Mouse (Mus musculus) G1E (cell line): Measurements from ENCODE around the gene Rgs8. TPM values are rescaled to one million over a fixed set of nuclear protein-coding genes. Genes with fewer than 3 reads are reported as not detected.

Experiments used
- ATAC-seq: 2 replicates; pipeline ENCODE4 v1.8.0; 2016; ENCODE audit warnings: mild to moderate bottlenecking; ENCODE audit not compliant: insufficient number of reproducible peaks, poor library complexity, low FRiP score, severe bottlenecking; ENCODE audit errors: extremely low read depth
- DNase-seq: peaks from one replicate; pipeline ENCODE4 v3.0.0; 2012; ENCODE audit warnings: low spot score
- H3K27me3 ChIP-seq: 2 replicates; pipeline ENCODE4 v1.6.1; 2012; ENCODE audit warnings: mild to moderate bottlenecking, low read length, inconsistent platforms; ENCODE audit not compliant: insufficient read depth
- H3K36me3 ChIP-seq: replicated peaks from 2 replicates; pipeline ENCODE3; 2012; ENCODE audit warnings: mild to moderate bottlenecking, inconsistent platforms
- H3K4me1 ChIP-seq: 2 replicates; pipeline ENCODE4 v1.6.1; 2012; ENCODE audit warnings: low read depth, low read length, inconsistent platforms, mixed read lengths; ENCODE audit not compliant: insufficient read depth
- H3K4me3 ChIP-seq: 2 replicates; pipeline ENCODE4 v1.5.1; 2012; ENCODE audit warnings: low read depth, mild to moderate bottlenecking, inconsistent platforms, low read length, moderate library complexity, mixed read lengths
- H3K9me3 ChIP-seq: replicated peaks from 2 replicates; pipeline ENCODE4 v1.6.1; 2012; ENCODE audit warnings: inconsistent platforms
- CTCF ChIP-seq: IDR thresholded peaks from 2 replicates; pipeline ENCODE4 v1.5.1; 2012; ENCODE audit warnings: low read depth, low read length, inconsistent platforms, mixed read lengths
- GATA1 ChIP-seq: IDR thresholded peaks from 2 replicates; pipeline ENCODE4 v1.6.1; 2012; ENCODE audit warnings: borderline replicate concordance, low read length, inconsistent platforms, mixed read lengths
- GATA2 ChIP-seq: IDR thresholded peaks from 2 replicates; pipeline ENCODE4 v1.6.1; 2012; ENCODE audit warnings: low read depth, low read length, inconsistent platforms, borderline replicate concordance
- POLR2AphosphoS5 ChIP-seq: IDR thresholded peaks from 2 replicates; pipeline ENCODE4 v1.6.1; 2012; ENCODE audit warnings: low read depth, low read length, inconsistent platforms; ENCODE audit not compliant: insufficient replicate concordance
- TAL1 ChIP-seq: conservative IDR thresholded peaks from 2 replicates; pipeline ENCODE4 v1.6.1; 2012; ENCODE audit warnings: low read depth, low read length, inconsistent platforms, mixed read lengths
- polyA plus RNA-seq: library from polyadenylated mRNA; stranded (reverse); fragments of >175 nt; gene quantifications from 2 replicates; pipeline ENCODE4 v1.2.3, GENCODE M21; 2012
- total RNA-seq, 2 experiments: library from RNA; stranded (forward) in 1 of 2; stranded (reverse) in 1 of 2; fragments of 200-1000 nt in 1 of 2; fragments of >200 nt in 1 of 2; fragmentation: Nextera tagmentation in 1 of 2; gene quantifications; 2 replicates each; pipeline ENCODE4 v1.2.3; 2014 to 2017

Gene Rgs8
- total and polyA plus RNA-seq, 3 experiments = 0.16 TPM; not detected in 2

DNA sequence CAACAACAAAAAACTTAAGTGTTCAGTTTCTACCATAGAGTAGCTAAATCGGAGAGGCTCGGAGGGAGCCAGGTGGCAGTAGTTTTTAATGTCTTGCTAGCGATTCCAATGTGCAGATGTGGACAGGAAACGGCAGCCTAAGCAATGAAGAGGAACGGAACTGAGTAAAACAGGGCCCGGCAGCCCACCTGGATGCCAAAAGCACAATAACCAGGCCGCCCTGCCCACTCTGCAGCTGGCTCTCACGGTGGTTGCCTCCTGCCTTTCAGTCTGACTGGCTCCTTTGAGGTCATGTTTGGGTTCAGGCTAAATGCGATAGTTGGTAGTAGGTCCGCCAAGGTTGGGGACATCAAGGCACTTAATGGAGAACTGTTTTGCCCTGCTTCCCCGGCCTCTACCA is 43.3 kb downstream of the Rgs8 start:
- H3K27me3 ChIP-seq = no peaks in the 10 kb centered on the region
- no peak for ATAC-seq
- H3K4me3 ChIP-seq = no peak overlapping the region
- no peaks in the 10 kb centered on the region for H3K9me3 ChIP-seq
- TF ChIP-seq POLR2AphosphoS5 (no peak), TAL1 (no peak), GATA2 (no peak), CTCF (no peak), GATA1 (no peak)
- no peaks in the 10 kb centered on the region for H3K4me1 ChIP-seq
- no peaks in the 10 kb centered on the region for H3K36me3 ChIP-seq
- no peak for DNase-seq

GRCm38 (mm10) chr1:153696541-153696940 is 43.7 kb downstream of the Rgs8 start:
- H3K27me3 ChIP-seq = no peaks in the 10 kb centered on the region
- no peak overlapping the region for H3K4me3 ChIP-seq
- TF ChIP-seq GATA1 (no peak), POLR2AphosphoS5 (no peak), GATA2 (no peak), TAL1 (no peak), CTCF (no peak)
- no peak for DNase-seq
- H3K4me1 ChIP-seq = no peaks in the 10 kb centered on the region
- no peak for ATAC-seq
- H3K36me3 ChIP-seq = no peaks in the 10 kb centered on the region
- H3K9me3 ChIP-seq = no peaks in the 10 kb centered on the region

- H3K4me1 ChIP-seq = no peaks in the 10 kb centered on the region
- no peak for DNase-seq
- H3K4me3 ChIP-seq = no peak overlapping the region
- H3K27me3 ChIP-seq = no peaks in the 10 kb centered on the region
- no peaks in the 10 kb centered on the region for H3K36me3 ChIP-seq
- ATAC-seq = no peak
- H3K9me3 ChIP-seq = no peaks in the 10 kb centered on the region
- TF ChIP-seq POLR2AphosphoS5 = no peak
- TF ChIP-seq GATA2 = no peak
- TF ChIP-seq TAL1 = no peak
- TF ChIP-seq GATA1 = no peak
- no peak for TF ChIP-seq CTCF
These were observed 44.9 kb downstream of the Rgs8 start for GRCm38 (mm10) chr1:153697581-153698251.

DNA sequence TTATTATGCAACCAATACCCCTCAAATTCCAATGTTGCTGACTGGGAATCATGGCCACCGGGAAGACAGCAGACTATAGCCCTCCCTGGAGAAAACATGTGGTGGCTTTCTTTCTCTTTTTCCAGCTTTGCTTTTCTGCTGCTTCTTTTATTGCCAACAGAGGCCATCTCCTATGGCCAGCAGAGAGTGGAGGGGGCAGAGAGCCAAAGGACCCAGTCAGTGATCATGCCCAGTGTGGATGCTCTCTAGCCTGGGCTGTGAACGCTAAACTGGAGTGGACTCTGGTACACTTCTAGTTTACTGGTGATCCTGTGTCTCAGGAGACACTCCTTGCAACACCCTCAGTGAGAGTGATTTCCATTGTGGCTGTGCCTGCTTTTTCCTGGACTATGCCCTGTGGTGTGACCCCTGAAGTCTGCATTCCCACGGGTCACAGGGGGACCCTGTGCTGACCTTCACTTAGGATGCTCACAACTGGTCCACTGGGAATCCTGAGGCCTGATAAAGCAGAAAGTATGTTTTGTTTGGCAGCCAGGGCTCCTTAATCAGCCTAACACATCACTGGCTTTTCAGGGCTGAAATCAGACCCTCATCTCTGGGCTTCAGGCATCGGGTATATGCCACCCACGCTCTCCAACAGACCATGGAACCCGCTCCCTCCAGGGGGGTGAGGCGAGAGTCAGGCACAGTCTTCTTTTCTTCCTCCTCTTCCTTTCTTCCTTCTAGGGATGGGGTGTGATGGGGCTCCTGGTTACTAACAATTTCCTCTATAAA is 45.7 kb downstream of the Rgs8 start:
- Histone ChIP-seq H3K4me1 (no peaks in the 10 kb centered on the region), H3K27me3 (no peaks in the 10 kb centered on the region), H3K36me3 (no peaks in the 10 kb centered on the region), H3K4me3 (no peak overlapping the region), H3K9me3 (no peaks in the 10 kb centered on the region)
- no peak for ATAC-seq
- no peak for DNase-seq
- TF ChIP-seq POLR2AphosphoS5 (no peak), CTCF (no peak), GATA1 (no peak), TAL1 (no peak), GATA2 (no peak)

DNA sequence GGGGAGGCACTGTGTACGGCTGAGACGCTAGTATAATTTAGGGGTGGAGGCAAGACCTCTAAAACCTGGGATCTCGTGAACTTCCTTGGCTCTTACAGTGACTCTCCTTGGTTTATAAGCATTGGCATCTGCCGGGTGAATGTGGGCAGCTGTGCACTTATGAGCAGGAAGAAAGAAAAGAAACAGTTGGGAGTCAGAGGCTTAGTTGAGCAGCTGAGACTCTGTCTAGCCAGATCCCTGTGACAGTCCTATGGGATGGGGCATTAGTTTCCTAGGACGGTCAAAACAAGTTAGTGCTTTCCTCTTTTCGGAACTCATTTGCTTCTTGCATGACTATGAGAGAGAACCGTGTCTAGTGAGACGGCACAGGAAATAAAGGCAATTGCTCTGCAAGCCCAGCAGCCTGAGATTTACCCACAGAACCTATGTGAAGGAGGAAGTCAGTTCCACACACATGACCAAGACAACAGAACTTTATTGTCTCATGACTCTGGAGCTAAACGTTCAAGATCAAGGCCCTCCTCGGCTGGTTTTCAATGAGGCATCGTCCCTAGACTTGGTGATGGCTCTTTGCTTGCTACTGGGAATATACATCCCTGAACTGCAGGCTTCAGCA is 47.7 kb downstream of the Rgs8 start:
- no peak for TF ChIP-seq TAL1
- no peak for TF ChIP-seq POLR2AphosphoS5
- no peak for TF ChIP-seq CTCF
- TF ChIP-seq GATA2 = no peak
- no peak for TF ChIP-seq GATA1
- H3K4me3 ChIP-seq = no peak overlapping the region
- no peaks in the 10 kb centered on the region for H3K36me3 ChIP-seq
- no peaks in the 10 kb centered on the region; the same call in 1 of the 2 replicates for H3K27me3 ChIP-seq
- H3K4me1 ChIP-seq = no peaks in the 10 kb centered on the region
- no peak for DNase-seq
- no peak for ATAC-seq
- no peaks in the 10 kb centered on the region for H3K9me3 ChIP-seq

GRCm38 (mm10) chr1:153701461-153701860 is 48.6 kb downstream of the Rgs8 start:
- TF ChIP-seq POLR2AphosphoS5 = no peak
- no peak for TF ChIP-seq GATA2
- no peak for TF ChIP-seq TAL1
- TF ChIP-seq GATA1 = no peak
- no peak for TF ChIP-seq CTCF
- DNase-seq = no peak
- 0 out of 2 replicates have a peak, but pooled peaks have one; percentile 4 for ATAC-seq
- no peaks in the 10 kb centered on the region for H3K9me3 ChIP-seq
- no peaks in the 10 kb centered on the region for H3K4me1 ChIP-seq
- H3K4me3 ChIP-seq = no peak overlapping the region
- H3K27me3 ChIP-seq = no peaks in the 10 kb centered on the region; the same call in 1 of the 2 replicates
- H3K36me3 ChIP-seq = no peaks in the 10 kb centered on the region
